Mouse (Mus musculus): Measurements from ENCODE around the gene Mchr1. TPM values are rescaled to one million over a fixed set of nuclear protein-coding genes. Genes with fewer than 3 reads are reported as not detected.

Mchr1 gene
- polyA plus RNA-seq, 1 experiment from 2014 or later: 3.2 TPM

DNA sequence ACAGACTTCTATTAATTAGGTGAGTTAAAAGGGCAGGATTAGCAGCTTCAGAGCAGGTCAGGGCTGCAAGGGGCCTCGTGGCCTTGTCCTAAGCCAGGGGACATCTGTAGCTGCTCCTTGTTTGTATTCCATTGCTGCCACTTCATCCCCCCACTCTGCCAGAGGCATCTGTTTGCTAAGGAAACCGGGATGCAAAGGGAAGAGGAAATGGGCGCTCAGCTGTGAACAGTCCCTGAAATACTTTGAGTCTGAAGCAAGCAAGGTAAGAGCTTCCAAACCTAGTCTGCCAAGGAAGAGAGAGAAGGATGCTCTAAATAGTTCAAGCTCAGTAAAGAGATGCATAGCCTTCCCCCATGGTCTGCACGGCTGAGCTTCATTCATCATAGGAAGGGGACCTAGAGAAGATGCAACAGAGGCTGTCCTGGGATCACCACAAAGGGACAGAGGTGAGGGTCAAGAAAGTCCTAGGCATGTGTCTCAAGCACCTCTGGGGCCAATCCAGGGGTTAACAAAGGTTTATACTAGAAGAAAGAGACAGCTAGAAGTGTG is 17.4 kb downstream of the Mchr1 start:
- ATAC-seq (ENCODE audit: low FRiP score, low TSS enrichment): no peak

DNA sequence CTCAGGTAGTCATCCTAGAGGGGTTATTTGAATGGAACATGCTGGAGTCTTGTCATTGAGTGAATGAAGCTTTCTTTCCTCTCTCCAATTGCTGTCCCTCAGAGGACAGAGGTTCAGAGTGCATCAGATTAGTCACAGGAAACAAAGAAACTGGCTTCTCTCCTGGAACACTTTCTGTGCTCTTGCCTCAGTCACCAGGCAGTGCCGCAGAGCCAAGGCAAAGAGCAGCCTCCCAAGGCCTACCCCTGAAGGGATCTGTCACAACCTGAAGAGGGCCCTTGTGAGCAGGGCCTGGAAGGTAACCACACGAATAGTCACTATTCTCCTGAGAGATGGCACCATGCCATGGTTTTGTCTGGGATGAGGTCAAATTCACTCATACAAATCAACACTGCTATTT is 18.3 kb downstream of the Mchr1 start:
- Histone ChIP-seq H3K27me3 (ENCODE audit: control insufficient read depth, insufficient read depth, low read length) (no peaks in the 10 kb centered on the region), H3K9me3 (ENCODE audit: control insufficient read depth, low read length) (no peaks in the 10 kb centered on the region), H3K9ac (replicated peaks; ENCODE audit: low read length) (no peak overlapping the region), H3K4me3 (replicated peaks; ENCODE audit: low read depth, low read length) (no peak overlapping the region), H3K27ac (replicated peaks; ENCODE audit: low read depth, low read length) (no peak overlapping the region), H3K4me2 (ENCODE audit: low read length) (no peak overlapping the region), H3K36me3 (ENCODE audit: control insufficient read depth, insufficient read depth, low read length) (no peaks in the 10 kb centered on the region), H3K4me1 (ENCODE audit: control insufficient read depth, insufficient read depth, low read length) (0 out of 2 replicates have a peak, but pooled peaks cover 4% of the 10 kb centered on the region)
- ATAC-seq (ENCODE audit: low FRiP score, low TSS enrichment) (no peak), DNase-seq (no peak)
- 71% methylated on average over 2 of the region's 2 CpGs for WGBS

More for the DNA sequence above, 17.4 kb downstream of the Mchr1 start:
- 62% methylated on average over 4 of the region's 4 CpGs for WGBS
- Histone ChIP-seq H3K9ac (replicated peaks; ENCODE audit: low read length) (no peak overlapping the region), H3K9me3 (ENCODE audit: control insufficient read depth, low read length) (no peaks in the 10 kb centered on the region), H3K27ac (replicated peaks; ENCODE audit: low read depth, low read length) (no peak overlapping the region), H3K4me1 (ENCODE audit: control insufficient read depth, insufficient read depth, low read length) (0 out of 2 replicates have a peak, but pooled peaks cover 4% of the 10 kb centered on the region), H3K36me3 (ENCODE audit: control insufficient read depth, insufficient read depth, low read length) (no peaks in the 10 kb centered on the region), H3K4me3 (replicated peaks; ENCODE audit: low read depth, low read length) (no peak overlapping the region), H3K27me3 (ENCODE audit: control insufficient read depth, insufficient read depth, low read length) (no peaks in the 10 kb centered on the region), H3K4me2 (ENCODE audit: low read length) (no peak overlapping the region)
- DNase-seq: no peak

DNA sequence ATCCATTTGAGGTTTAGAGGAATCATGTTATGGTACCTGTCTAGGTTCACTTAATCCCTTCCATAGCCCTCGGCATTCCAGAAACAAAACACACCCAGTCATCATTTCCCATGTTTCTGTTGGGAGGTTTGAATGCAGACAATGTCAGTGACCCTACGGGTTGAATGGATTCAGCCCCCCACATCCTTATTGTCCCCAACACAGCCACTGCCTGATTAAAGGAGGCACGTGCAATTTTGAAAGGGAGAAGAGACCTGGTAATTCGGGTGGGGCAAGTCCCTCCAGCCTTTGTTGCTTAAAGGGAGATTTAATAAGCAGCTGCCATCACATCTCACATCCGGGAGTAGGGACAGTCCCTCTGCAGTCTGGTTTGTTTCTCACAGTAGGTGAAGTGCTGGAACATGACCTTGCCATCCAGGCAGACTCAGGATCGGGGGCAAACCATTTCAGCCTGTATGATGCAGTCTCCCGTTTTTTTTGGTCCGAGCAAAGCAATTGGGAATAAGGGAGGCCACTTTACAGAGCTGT is 18.9 kb downstream of the Mchr1 start:
- no peak overlapping the region for H3K27ac ChIP-seq (replicated peaks; ENCODE audit: low read depth, low read length)
- no peak overlapping the region for H3K4me2 ChIP-seq (ENCODE audit: low read length)
- no peak overlapping the region for H3K4me3 ChIP-seq (replicated peaks; ENCODE audit: low read depth, low read length)
- ATAC-seq (ENCODE audit: low FRiP score, low TSS enrichment) (no peak), DNase-seq (no peak)
- H3K27me3 ChIP-seq (ENCODE audit: control insufficient read depth, insufficient read depth, low read length): no peaks in the 10 kb centered on the region
- H3K4me1 ChIP-seq (ENCODE audit: control insufficient read depth, insufficient read depth, low read length): 0 out of 2 replicates have a peak, but pooled peaks cover 4% of the 10 kb centered on the region
- 63% methylated on average over 8 of the region's 8 CpGs for WGBS
- H3K9me3 ChIP-seq (ENCODE audit: control insufficient read depth, low read length): no peaks in the 10 kb centered on the region
- no peak overlapping the region for H3K9ac ChIP-seq (replicated peaks; ENCODE audit: low read length)
- no peaks in the 10 kb centered on the region for H3K36me3 ChIP-seq (ENCODE audit: control insufficient read depth, insufficient read depth, low read length)

DNA sequence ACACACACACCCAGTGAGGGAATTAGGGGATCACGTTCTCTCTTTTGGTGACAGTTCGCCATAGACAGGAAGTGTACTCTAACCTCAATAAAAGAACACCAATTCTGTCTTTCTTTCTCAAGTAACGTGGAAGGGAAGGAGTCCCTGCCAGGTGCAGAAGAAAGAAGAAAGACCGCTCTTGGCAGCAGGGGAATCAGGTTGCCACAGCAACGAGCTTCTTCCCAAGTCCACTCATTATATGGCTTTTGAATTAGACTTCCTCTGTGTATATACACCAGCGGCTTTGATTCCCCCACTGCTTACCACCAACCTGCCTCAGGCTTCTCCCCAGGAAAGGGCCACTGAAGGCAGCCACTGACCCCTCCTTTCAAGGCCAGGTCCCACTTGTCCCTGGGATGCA is 19.8 kb downstream of the Mchr1 start:
- WGBS: 26% methylated on average over 6 of the region's 6 CpGs
- ATAC-seq (ENCODE audit: low FRiP score, low TSS enrichment) (no peak), DNase-seq (peak; percentile 67)
- Histone ChIP-seq H3K4me1 (ENCODE audit: control insufficient read depth, insufficient read depth, low read length) (0 out of 2 replicates have a peak, but pooled peaks cover 4% of the 10 kb centered on the region), H3K4me2 (ENCODE audit: low read length) (no peak overlapping the region), H3K27me3 (ENCODE audit: control insufficient read depth, insufficient read depth, low read length) (no peaks in the 10 kb centered on the region), H3K9ac (replicated peaks; ENCODE audit: low read length) (no peak overlapping the region), H3K4me3 (replicated peaks; ENCODE audit: low read depth, low read length) (no peak overlapping the region), H3K9me3 (ENCODE audit: control insufficient read depth, low read length) (no peaks in the 10 kb centered on the region), H3K27ac (replicated peaks; ENCODE audit: low read depth, low read length) (0 out of 2 replicates have a peak overlapping the region, but pooled peaks have one; percentile 14), H3K36me3 (ENCODE audit: control insufficient read depth, insufficient read depth, low read length) (no peaks in the 10 kb centered on the region)

DNA sequence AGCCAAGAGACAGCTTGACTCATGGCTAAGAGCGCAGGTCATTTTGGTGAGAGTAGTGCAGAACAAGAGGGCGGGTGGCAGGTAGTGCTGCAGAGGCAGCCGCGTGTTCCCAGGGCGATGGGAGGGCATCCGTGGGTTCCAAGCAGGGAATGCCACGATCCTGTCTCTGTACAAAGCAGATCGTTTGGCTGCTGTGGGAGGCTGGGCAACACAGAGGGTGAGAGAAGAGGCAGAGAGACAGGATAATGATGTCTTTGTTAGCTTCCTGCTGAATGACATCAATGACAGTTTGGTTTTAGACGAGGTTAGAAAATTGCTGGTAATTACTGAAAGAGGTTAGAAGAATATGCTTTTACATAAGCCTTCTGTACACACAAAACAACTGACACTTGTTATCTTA is 23.0 kb downstream of the Mchr1 start:
- DNase-seq (no peak), ATAC-seq (ENCODE audit: low FRiP score, low TSS enrichment) (no peak)
- 41% methylated on average over 9 of the region's 9 CpGs for WGBS

DNA sequence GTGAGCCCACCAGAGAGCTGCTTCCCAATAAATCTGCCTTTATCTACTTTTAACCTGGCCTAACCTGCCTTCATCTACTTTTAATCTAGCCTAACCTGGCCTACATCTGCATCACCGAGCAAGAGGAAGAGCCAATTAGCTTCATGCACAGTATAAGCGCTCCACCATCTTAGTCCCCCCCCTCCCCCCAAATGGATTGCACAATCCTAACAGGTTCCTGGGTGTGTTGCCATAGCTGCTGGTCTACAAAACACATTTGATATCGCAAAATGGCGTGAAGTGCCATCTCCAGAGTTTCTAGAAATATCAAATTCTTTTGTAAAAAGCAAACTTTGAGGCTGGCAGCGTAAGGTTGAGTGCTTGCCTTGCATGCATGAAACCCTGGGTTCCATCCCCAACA is 24.0 kb downstream of the Mchr1 start:
- no peaks in the 10 kb centered on the region for H3K36me3 ChIP-seq (ENCODE audit: control insufficient read depth, insufficient read depth, low read length)
- H3K4me1 ChIP-seq (ENCODE audit: control insufficient read depth, insufficient read depth, low read length): 0 out of 2 replicates have a peak, but pooled peaks cover 6% of the 10 kb centered on the region
- no peak overlapping the region for H3K27ac ChIP-seq (replicated peaks; ENCODE audit: low read depth, low read length)
- no peak overlapping the region for H3K4me2 ChIP-seq (ENCODE audit: low read length)
- no peaks in the 10 kb centered on the region for H3K27me3 ChIP-seq (ENCODE audit: control insufficient read depth, insufficient read depth, low read length)
- no peak overlapping the region for H3K4me3 ChIP-seq (replicated peaks; ENCODE audit: low read depth, low read length)
- no peak for DNase-seq
- no peaks in the 10 kb centered on the region for H3K9me3 ChIP-seq (ENCODE audit: control insufficient read depth, low read length)
- WGBS: 95% methylated on average over 5 of the region's 5 CpGs
- ATAC-seq (ENCODE audit: low FRiP score, low TSS enrichment): no peak
- H3K9ac ChIP-seq (replicated peaks; ENCODE audit: low read length): no peak overlapping the region

More for the DNA sequence above, 23.0 kb downstream of the Mchr1 start:
- Histone ChIP-seq H3K4me1 (ENCODE audit: control insufficient read depth, insufficient read depth, low read length) (0 out of 2 replicates have a peak, but pooled peaks cover 4% of the 10 kb centered on the region), H3K36me3 (ENCODE audit: control insufficient read depth, insufficient read depth, low read length) (no peaks in the 10 kb centered on the region), H3K4me3 (replicated peaks; ENCODE audit: low read depth, low read length) (no peak overlapping the region), H3K4me2 (ENCODE audit: low read length) (no peak overlapping the region), H3K27me3 (ENCODE audit: control insufficient read depth, insufficient read depth, low read length) (no peaks in the 10 kb centered on the region), H3K27ac (replicated peaks; ENCODE audit: low read depth, low read length) (no peak overlapping the region), H3K9me3 (ENCODE audit: control insufficient read depth, low read length) (no peaks in the 10 kb centered on the region), H3K9ac (replicated peaks; ENCODE audit: low read length) (no peak overlapping the region)

DNA sequence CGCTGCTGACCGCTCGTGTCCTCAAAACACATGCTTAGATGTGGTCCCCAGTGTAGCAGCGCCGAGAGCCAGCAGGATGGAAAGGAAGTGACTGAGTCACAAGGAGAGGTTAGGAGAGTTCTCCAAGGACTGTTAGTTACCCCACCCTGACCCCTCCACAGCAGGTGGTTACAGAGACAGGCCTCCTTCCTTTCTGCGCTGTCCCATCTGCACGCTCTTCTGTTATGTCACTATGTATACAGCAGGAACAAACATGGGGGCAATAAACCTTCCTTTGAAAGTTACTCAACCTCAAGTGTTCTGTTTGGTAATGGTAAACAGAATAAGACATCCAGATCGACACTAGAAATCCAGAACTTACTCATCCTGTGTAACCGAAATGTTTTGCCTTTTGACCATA is 24.9 kb downstream of the Mchr1 start:
- Histone ChIP-seq H3K36me3 (ENCODE audit: control insufficient read depth, insufficient read depth, low read length) (no peaks in the 10 kb centered on the region), H3K4me3 (replicated peaks; ENCODE audit: low read depth, low read length) (no peak overlapping the region), H3K9me3 (ENCODE audit: control insufficient read depth, low read length) (no peaks in the 10 kb centered on the region), H3K27ac (replicated peaks; ENCODE audit: low read depth, low read length) (no peak overlapping the region), H3K27me3 (ENCODE audit: control insufficient read depth, insufficient read depth, low read length) (no peaks in the 10 kb centered on the region), H3K4me2 (ENCODE audit: low read length) (no peak overlapping the region), H3K9ac (replicated peaks; ENCODE audit: low read length) (no peak overlapping the region), H3K4me1 (ENCODE audit: control insufficient read depth, insufficient read depth, low read length) (0 out of 2 replicates have a peak, but pooled peaks cover 6% of the 10 kb centered on the region)
- no peak for DNase-seq
- WGBS: 93% methylated on average over 9 of the region's 9 CpGs
- no peak for ATAC-seq (ENCODE audit: low FRiP score, low TSS enrichment)

DNA sequence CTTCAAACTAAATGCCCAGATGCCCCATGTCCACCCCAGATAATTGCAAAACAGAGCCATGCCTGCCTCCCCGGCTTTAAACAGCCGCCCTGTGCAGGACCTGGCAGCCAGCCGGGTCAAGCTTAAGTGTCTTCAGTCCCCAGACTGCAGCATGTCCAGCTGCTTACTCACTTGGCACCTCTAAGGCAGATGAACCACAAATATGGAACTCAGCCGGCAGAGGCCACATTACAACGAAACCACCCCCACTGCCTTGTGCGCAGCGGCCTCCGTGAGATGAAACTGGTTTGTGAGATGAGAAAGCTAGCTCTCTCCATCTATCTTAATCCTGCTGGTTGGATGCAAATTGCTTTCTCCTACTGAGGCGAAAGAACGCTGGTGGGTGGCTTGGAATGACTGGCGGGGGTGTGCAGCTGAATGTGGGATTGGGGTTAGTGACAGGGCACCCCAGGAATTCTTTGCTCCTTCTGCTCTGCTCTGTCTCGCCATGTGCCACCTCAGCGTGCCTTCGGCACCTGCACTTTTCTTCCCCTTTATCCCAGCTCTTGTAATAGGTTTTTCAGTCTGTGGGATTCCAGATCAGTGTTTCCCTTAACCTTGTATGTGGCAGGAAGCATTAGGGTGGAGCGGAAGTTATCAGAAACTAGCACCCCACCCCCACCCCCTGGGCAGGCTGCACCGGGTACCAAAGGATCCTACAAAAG is 29.2 kb downstream of the Mchr1 start:
- no peak overlapping the region; the same call in 1 of the 2 replicates for H3K9ac ChIP-seq (replicated peaks; ENCODE audit: low read length)
- no peaks in the 10 kb centered on the region for H3K9me3 ChIP-seq (ENCODE audit: control insufficient read depth, low read length)
- H3K4me1 ChIP-seq (ENCODE audit: control insufficient read depth, insufficient read depth, low read length): 0 out of 2 replicates have a peak, but pooled peaks cover 5% of the 10 kb centered on the region
- peak overlapping the region; percentile 66 for H3K27ac ChIP-seq (replicated peaks; ENCODE audit: low read depth, low read length)
- peak; percentile 49 for DNase-seq
- no peak overlapping the region for H3K4me3 ChIP-seq (replicated peaks; ENCODE audit: low read depth, low read length)
- no peaks in the 10 kb centered on the region for H3K36me3 ChIP-seq (ENCODE audit: control insufficient read depth, insufficient read depth, low read length)
- ATAC-seq (ENCODE audit: low FRiP score, low TSS enrichment): no peak
- no peaks in the 10 kb centered on the region for H3K27me3 ChIP-seq (ENCODE audit: control insufficient read depth, insufficient read depth, low read length)
- WGBS: 39% methylated on average over 16 of the region's 16 CpGs
- no peak overlapping the region for H3K4me2 ChIP-seq (ENCODE audit: low read length)

Data from midbrain, embryonic 14.5 days (tissue).